Mouse (Mus musculus) MEL (cell line): ENCODE data around the gene Dnajc21. TPM values are rescaled to one million over a fixed set of nuclear protein-coding genes. Genes with fewer than 3 reads are reported as not detected.

ENCODE experiments used
- DNase-seq: peaks from one replicate; pipeline ENCODE4 v3.0.0; 2011; ENCODE audit warnings: low read depth, low spot score
- H3K27ac ChIP-seq: 2 replicates; pipeline ENCODE4 v1.5.1; 2012; ENCODE audit warnings: low read depth, mild to moderate bottlenecking, control low read depth, low read length, moderate library complexity; ENCODE audit not compliant: control insufficient read depth
- H3K27me3 ChIP-seq, 2 experiments: fragments of 150-350 bp in 1 of 2; sonication (generic) in 1 of 2; 2 replicates each; pipeline ENCODE4 v1.6.1; 2012; ENCODE audit warnings: low read length in 2 of 2, mild to moderate bottlenecking in 2 of 2, improper control_type of control experiment in 1 of 2, moderate library complexity in 1 of 2; ENCODE audit not compliant: insufficient read depth in 2 of 2, control insufficient read depth in 1 of 2
- H3K36me3 ChIP-seq, 2 experiments: 2 replicates each; pipeline ENCODE4 v1.6.1; 2012 to 2014; ENCODE audit warnings: low read length in 2 of 2, improper control_type of control experiment in 1 of 2, inconsistent platforms in 1 of 2, mild to moderate bottlenecking in 1 of 2; ENCODE audit not compliant: insufficient read depth in 2 of 2, control insufficient read depth in 1 of 2
- H3K4me1 ChIP-seq, 2 experiments: fragments of 150-350 bp in 1 of 2; sonication (generic) in 1 of 2; 2 replicates each; pipeline ENCODE4 v1.6.1; 2012; ENCODE audit warnings: low read length in 2 of 2, improper control_type of control experiment in 1 of 2, mild to moderate bottlenecking in 1 of 2; ENCODE audit not compliant: insufficient read depth in 2 of 2, control insufficient read depth in 1 of 2
- H3K4me3 ChIP-seq, 2 experiments: fragments of 150-350 bp in 1 of 2; sonication (generic) in 1 of 2; 2 replicates each; pipeline ENCODE4 v1.5.1; 2012; ENCODE audit warnings: low read depth in 2 of 2, low read length in 2 of 2, mild to moderate bottlenecking in 2 of 2, moderate library complexity in 2 of 2, control low read depth in 1 of 2, improper control_type of control experiment in 1 of 2; ENCODE audit not compliant: control insufficient read depth in 1 of 2, insufficient read depth in 1 of 2
- H3K79me2 ChIP-seq: 2 replicates; pipeline ENCODE4 v1.6.1; 2012; ENCODE audit warnings: mild to moderate bottlenecking, low read length, moderate library complexity; ENCODE audit not compliant: control insufficient read depth, poor library complexity, insufficient read depth
- H3K9ac ChIP-seq: 2 replicates; pipeline ENCODE4 v1.6.1; 2012; ENCODE audit warnings: low read depth, mild to moderate bottlenecking, control low read depth, low read length, moderate library complexity; ENCODE audit not compliant: control insufficient read depth, poor library complexity, severe bottlenecking
- H3K9me3 ChIP-seq: fragments of 150-350 bp; sonication (generic); replicated peaks from 2 replicates; pipeline ENCODE4 v1.6.1; 2012; ENCODE audit warnings: mild to moderate bottlenecking, low read length, improper control_type of control experiment, moderate library complexity; ENCODE audit not compliant: insufficient read depth
- BHLHE40 ChIP-seq: IDR thresholded peaks from 2 replicates; pipeline ENCODE4 v1.6.1; 2012; ENCODE audit warnings: low read depth, mild to moderate bottlenecking, inconsistent platforms, low read length, improper control_type of control experiment, borderline replicate concordance
- CTCF ChIP-seq, 3 experiments: IDR thresholded peaks in 2 of 3; conservative IDR thresholded peaks in 1 of 3; 2 replicates each; pipeline ENCODE4 v1.5.1; 2011 to 2012; ENCODE audit warnings: low read length in 3 of 3, low read depth in 2 of 3, mild to moderate bottlenecking in 2 of 3, improper control_type of control experiment in 1 of 3, inconsistent platforms in 1 of 3, mixed read lengths in 1 of 3, moderate library complexity in 1 of 3; ENCODE audit not compliant: control insufficient read depth in 1 of 3, insufficient read depth in 1 of 3, poor library complexity in 1 of 3, severe bottlenecking in 1 of 3
- ETS1 ChIP-seq: IDR thresholded peaks from 2 replicates; pipeline ENCODE4 v1.6.1; 2012; ENCODE audit warnings: low read depth, mild to moderate bottlenecking, inconsistent platforms, low read length, improper control_type of control experiment, moderate library complexity
- GABPA ChIP-seq: IDR thresholded peaks from 2 replicates; pipeline ENCODE4 v1.6.1; 2012; ENCODE audit warnings: low read depth, mild to moderate bottlenecking, inconsistent platforms, low read length, improper control_type of control experiment, moderate library complexity
- GATA1 ChIP-seq: IDR thresholded peaks from 2 replicates; pipeline ENCODE4 v1.6.1; 2011; ENCODE audit warnings: low read depth, low read length, improper control_type of control experiment
- MYB ChIP-seq: IDR thresholded peaks from 2 replicates; pipeline ENCODE4 v1.6.1; 2011; ENCODE audit warnings: mild to moderate bottlenecking, low read depth, low read length, improper control_type of control experiment
- MYC ChIP-seq: IDR thresholded peaks from 2 replicates; pipeline ENCODE4 v1.6.1; 2011; ENCODE audit warnings: low read depth, mild to moderate bottlenecking, low read length, improper control_type of control experiment, moderate library complexity
- NELFE ChIP-seq: IDR thresholded peaks from 2 replicates; pipeline ENCODE4 v1.6.1; 2011; ENCODE audit warnings: low read depth, low read length, improper control_type of control experiment
- RAD21 ChIP-seq: IDR thresholded peaks from 2 replicates; pipeline ENCODE4 v1.6.1; 2011; ENCODE audit warnings: mild to moderate bottlenecking, low read depth, low read length, improper control_type of control experiment
- RCOR1 ChIP-seq: IDR thresholded peaks from 2 replicates; pipeline ENCODE4 v1.6.1; 2012; ENCODE audit warnings: low read depth, mild to moderate bottlenecking, inconsistent platforms, low read length, improper control_type of control experiment
- SMC3 ChIP-seq: IDR thresholded peaks from 2 replicates; pipeline ENCODE4 v1.6.1; 2011; ENCODE audit warnings: low read depth, low read length, improper control_type of control experiment
- UBTF ChIP-seq: IDR thresholded peaks from 2 replicates; pipeline ENCODE4 v1.6.1; 2012; ENCODE audit warnings: low read depth, mild to moderate bottlenecking, inconsistent platforms, low read length, improper control_type of control experiment, moderate library complexity, borderline replicate concordance; ENCODE audit not compliant: insufficient read depth
- ZC3H11A ChIP-seq: IDR thresholded peaks from 2 replicates; pipeline ENCODE4 v1.6.1; 2012; ENCODE audit warnings: low read depth, mild to moderate bottlenecking, inconsistent platforms, low read length, improper control_type of control experiment
- ZMIZ1 ChIP-seq: IDR thresholded peaks from 2 replicates; pipeline ENCODE4 v1.6.1; 2012; ENCODE audit warnings: low read depth, mild to moderate bottlenecking, inconsistent platforms, low read length, improper control_type of control experiment, moderate library complexity
- ZNF384 ChIP-seq: IDR thresholded peaks from 2 replicates; pipeline ENCODE4 v1.6.1; 2012; ENCODE audit warnings: low read depth, mild to moderate bottlenecking, inconsistent platforms, low read length, improper control_type of control experiment
- polyA plus RNA-seq, 2 experiments: library from polyadenylated mRNA; stranded (reverse) in 1 of 2; unstranded in 1 of 2; fragments of >175 nt in 1 of 2; fragments of >200 nt in 1 of 2; gene quantifications; 2 replicates each; pipeline versions ENCODE4 v1.2.1 to v1.2.4; 2012; ENCODE audit warnings: low replicate concordance in 2 of 2, low read depth in 1 of 2; ENCODE audit not compliant: insufficient read length in 2 of 2, insufficient read depth in 1 of 2, missing spikeins in 1 of 2
- total RNA-seq: library from RNA; depleted of rRNA; stranded (reverse); fragments of 300-350 nt; gene quantifications from 2 replicates; pipeline ENCODE4 v1.2.3, GENCODE M21; 2012

Dnajc21 gene
- total and polyA plus RNA-seq, 3 experiments = 44.0 to 136 (median 83.6) TPM

DNA sequence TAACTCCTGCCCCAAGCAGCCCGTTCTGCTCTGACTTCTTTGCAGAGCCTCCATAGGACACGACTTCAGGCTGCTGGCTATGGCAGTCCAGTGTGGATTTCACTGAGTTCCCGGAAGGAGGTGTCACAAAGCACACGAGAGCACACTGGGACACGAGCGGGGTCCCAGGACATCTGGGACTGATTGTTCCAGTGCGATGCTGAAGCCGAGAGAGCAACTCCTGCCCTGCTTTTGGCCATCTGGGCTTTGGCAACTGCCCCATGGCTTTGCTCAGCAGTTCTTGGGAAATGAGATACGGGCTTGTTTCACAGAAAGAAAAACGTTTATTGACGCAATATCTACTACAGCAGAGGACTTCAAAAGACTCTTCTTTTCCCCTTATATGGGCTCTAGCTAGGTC lies 35.8 kb upstream of the Dnajc21 start:
- no peaks in the 10 kb centered on the region for H3K9me3 ChIP-seq
- DNase-seq = no peak

DNA sequence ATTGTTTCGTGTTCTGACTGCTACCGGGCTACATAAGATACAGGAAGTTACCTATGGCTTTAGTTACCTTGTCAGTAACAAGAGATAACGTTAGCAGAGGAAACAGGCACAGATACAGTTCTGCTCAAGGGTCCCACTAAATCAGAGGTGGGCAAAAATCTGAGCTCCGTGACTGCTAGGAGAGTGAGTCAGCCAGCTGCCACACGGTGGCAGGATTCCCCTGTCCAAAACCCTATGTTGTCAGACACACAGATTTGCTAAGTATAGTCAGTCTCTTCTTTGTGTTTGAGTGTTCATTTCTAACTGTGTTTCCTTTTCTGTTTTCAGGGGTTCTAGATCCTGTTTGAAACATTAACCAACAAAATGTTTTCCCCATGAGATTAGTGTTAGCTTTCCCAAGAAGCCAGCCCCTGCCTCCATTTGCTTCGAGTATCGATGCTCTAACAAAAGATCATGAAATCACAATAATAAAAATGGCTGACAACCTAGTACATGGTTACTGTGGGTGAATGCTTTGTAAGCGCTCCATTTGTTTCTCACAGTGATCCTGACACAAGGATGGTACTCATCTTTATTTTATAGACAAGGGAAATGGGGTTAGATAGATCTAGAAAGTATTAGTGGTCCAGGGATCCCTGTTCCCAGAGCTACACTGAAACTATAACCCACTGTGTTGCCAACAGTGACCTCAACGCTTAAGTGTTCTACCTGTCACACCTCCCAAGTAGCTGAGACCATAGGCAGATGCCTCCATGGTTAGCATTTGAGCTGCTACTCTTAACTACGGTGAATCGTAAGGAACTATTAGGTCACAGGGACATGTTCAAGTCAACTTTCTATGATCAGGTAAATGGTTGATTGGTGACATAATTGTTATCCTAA lies 30.8 kb upstream of the Dnajc21 start:
- DNase-seq = peak; percentile 66
- Histone ChIP-seq H3K9me3 (no peaks in the 10 kb centered on the region), H3K27me3 (no peaks in the 10 kb centered on the region), H3K27ac (no peak overlapping the region), H3K36me3 (peaks cover 0 to 18% of the 10 kb centered on the region in 2 experiments; a peak in 2 of 4 replicates), H3K4me1 (0 out of 4 replicates have a peak, but pooled peaks cover 0 to 6% of the 10 kb centered on the region in 2 experiments), H3K9ac (no peak overlapping the region), H3K4me3 (no peak overlapping the region), H3K79me2 (no peaks in the 10 kb centered on the region)
- TF ChIP-seq ZC3H11A = peak; percentile 50; the same call in 1 of the 2 replicates
- no peak for TF ChIP-seq ETS1
- peak; percentile 72 to 91 (median 90) for TF ChIP-seq CTCF (IDR thresholded peaks at IDR 0.05 in 2 of 3, conservative IDR thresholded peaks at IDR 0.05 in 1 of 3; ENCODE audit: control insufficient read depth in 1 of 3, insufficient read depth in 1 of 3, low read depth in 2 of 3, low read length in 3 of 3, poor library complexity in 1 of 3, severe bottlenecking in 1 of 3)
- peak; percentile 77 for TF ChIP-seq SMC3
- peak; percentile 64; the same call in 1 of the 2 replicates for TF ChIP-seq RCOR1
- no peak for TF ChIP-seq ZNF384
- TF ChIP-seq RAD21 = peak; percentile 86

More for the DNA sequence above, 35.8 kb upstream of the Dnajc21 start:
- no peaks in the 10 kb centered on the region for H3K4me1 ChIP-seq
- no peaks in the 10 kb centered on the region; a peak in 1 of 4 replicates for H3K27me3 ChIP-seq
- no peak overlapping the region for H3K27ac ChIP-seq
- no peaks in the 10 kb centered on the region for H3K36me3 ChIP-seq
- H3K9ac ChIP-seq = no peak overlapping the region
- no peak overlapping the region for H3K4me3 ChIP-seq
- H3K79me2 ChIP-seq = no peaks in the 10 kb centered on the region
- no peak for TF ChIP-seq SMC3
- no peak for TF ChIP-seq RAD21
- TF ChIP-seq GABPA = no peak
- TF ChIP-seq ZMIZ1 = no peak
- no peak for TF ChIP-seq MYB
- no peak for TF ChIP-seq NELFE
- TF ChIP-seq CTCF (IDR thresholded peaks at IDR 0.05 in 2 of 3, conservative IDR thresholded peaks at IDR 0.05 in 1 of 3; ENCODE audit: control insufficient read depth in 1 of 3, insufficient read depth in 1 of 3, low read depth in 2 of 3, low read length in 3 of 3, poor library complexity in 1 of 3, severe bottlenecking in 1 of 3) = no peak
- TF ChIP-seq BHLHE40 = no peak
- no peak for TF ChIP-seq MYC
- no peak for TF ChIP-seq GATA1
- no peak for TF ChIP-seq UBTF
